Mouse (Mus musculus) forebrain, postnatal 0 days (tissue): ENCODE data around the gene Optc. TPM values are rescaled to one million over a fixed set of nuclear protein-coding genes. Genes with fewer than 3 reads are reported as not detected.

ENCODE experiments used
- ATAC-seq: fragments of 200-750 bp; cut with Nextera tagmentation; 2 replicates; pipeline ENCODE4 v1.8.0; 2017; ENCODE audit warnings: mild to moderate bottlenecking, moderate library complexity
- DNase-seq: peaks from one replicate; pipeline ENCODE4 v3.0.0-alpha.2; 2015
- H3K27ac ChIP-seq: fragments of 300-500 bp; sonication (generic); 2 replicates; pipeline ENCODE4 v1.5.1; 2014; ENCODE audit warnings: low read depth, mild to moderate bottlenecking, antibody characterized with exemption, low read length, moderate library complexity, mixed read lengths
- H3K27me3 ChIP-seq: fragments of 300-500 bp; sonication (generic); 2 replicates; pipeline ENCODE4 v1.6.1; 2014; ENCODE audit warnings: mild to moderate bottlenecking, low read length, mixed read lengths; ENCODE audit not compliant: insufficient read depth
- H3K36me3 ChIP-seq: fragments of 300-500 bp; sonication (generic); 2 replicates; pipeline ENCODE4 v1.6.1; 2014; ENCODE audit warnings: mild to moderate bottlenecking, moderate library complexity; ENCODE audit not compliant: insufficient read depth
- H3K4me1 ChIP-seq: fragments of 300-500 bp; sonication (generic); 2 replicates; pipeline ENCODE4 v1.6.1; 2014; ENCODE audit warnings: antibody characterized with exemption; ENCODE audit not compliant: insufficient read depth
- H3K4me2 ChIP-seq: fragments of 300-500 bp; sonication (generic); 2 replicates; pipeline ENCODE4 v1.6.1; 2014; ENCODE audit warnings: low read depth, mild to moderate bottlenecking, moderate library complexity
- H3K4me3 ChIP-seq: fragments of 300-500 bp; sonication (generic); 2 replicates; pipeline ENCODE4 v1.5.1; 2014; ENCODE audit warnings: low read depth, low read length, mixed read lengths
- H3K9ac ChIP-seq: fragments of 300-500 bp; sonication (generic); 2 replicates; pipeline ENCODE4 v1.6.1; 2014; ENCODE audit warnings: mild to moderate bottlenecking
- H3K9me3 ChIP-seq: fragments of 300-500 bp; sonication (generic); 2 replicates; pipeline ENCODE4 v1.6.1; 2016; ENCODE audit warnings: low read length
- CTCF ChIP-seq: sonication (generic); IDR thresholded peaks from 2 replicates; pipeline ENCODE4 v1.5.1; 2016; ENCODE audit warnings: antibody characterized with exemption, control low read depth, low read depth
- WGBS: fragments of 180-500 bp; shearing (Covaris S2); extraction: QIAGEN DNeasy Blood & Tissue Kit; methylation state at CpG from one replicate; pipeline ENCODE4 v1.1.7; 2014; 5-methylcytosine and 5-hydroxymethylcytosine counted together
- polyA plus RNA-seq: library from polyadenylated mRNA; unstranded; fragments of >200 nt; fragmentation: Nextera tagmentation; extraction: Ambion mirVana; gene quantifications from 2 replicates; pipeline ENCODE4 v1.2.1, GENCODE M21; 2015
- total RNA-seq: library from RNA; depleted of rRNA; stranded (reverse); fragments of >200 nt; gene quantifications from 2 replicates; pipeline ENCODE4 v1.2.3, GENCODE M21; 2014; rRNA removed

Optc gene
- total and polyA plus RNA-seq, 2 experiments from 2014 or later, result 2.4 to 5.1 TPM

GRCm38 (mm10) chr1:133856655-133857054, 51.1 kb downstream of the Optc start:
- 81% methylated on average over 3 of the region's 3 CpGs for WGBS
- Histone ChIP-seq H3K4me2 (no peak overlapping the region), H3K36me3 (no peaks in the 10 kb centered on the region), H3K4me3 (no peak overlapping the region), H3K9me3 (no peaks in the 10 kb centered on the region), H3K4me1 (peaks cover 12% of the 10 kb centered on the region), H3K27me3 (no peaks in the 10 kb centered on the region), H3K9ac (no peak overlapping the region), H3K27ac (no peak overlapping the region)
- TF ChIP-seq CTCF, result no peak
- DNase-seq, result no peak
- no peak for ATAC-seq

GRCm38 (mm10) chr1:133856133-133856541, 51.7 kb downstream of the Optc start:
- Histone ChIP-seq H3K4me2 (no peak overlapping the region), H3K9ac (no peak overlapping the region), H3K4me3 (no peak overlapping the region), H3K36me3 (no peaks in the 10 kb centered on the region), H3K9me3 (no peaks in the 10 kb centered on the region), H3K4me1 (peaks cover 12% of the 10 kb centered on the region), H3K27me3 (no peaks in the 10 kb centered on the region), H3K27ac (no peak overlapping the region)
- no peak for DNase-seq
- no peak for TF ChIP-seq CTCF
- 30% methylated on average over 11 of the region's 11 CpGs for WGBS
- peak; percentile 62 for ATAC-seq

GRCm38 (mm10) chr1:133855274-133856017, 52.4 kb downstream of the Optc start:
- TF ChIP-seq CTCF, result no peak
- peak overlapping the region; percentile 50; the same call in 1 of the 2 replicates for H3K27ac ChIP-seq

GRCm38 (mm10) chr1:133854421-133855273, 53.2 kb downstream of the Optc start:
- Histone ChIP-seq H3K9me3 (no peaks in the 10 kb centered on the region), H3K4me2 (peak overlapping the region; percentile 49), H3K9ac (peak overlapping the region; percentile 28), H3K4me3 (peak overlapping the region; percentile 28), H3K27me3 (no peaks in the 10 kb centered on the region), H3K4me1 (peaks cover 12% of the 10 kb centered on the region), H3K36me3 (no peaks in the 10 kb centered on the region), H3K27ac (no peak overlapping the region)
- ATAC-seq (peak; percentile 75), DNase-seq (peak; percentile 74)
- no peak for TF ChIP-seq CTCF
- WGBS, result 1% methylated on average over 17 of the region's 17 CpGs

More at GRCm38 (mm10) chr1:133855274-133856017, 52.4 kb downstream of the Optc start:
- peaks cover 12% of the 10 kb centered on the region for H3K4me1 ChIP-seq
- ATAC-seq, result peak; percentile 24; the same call in 1 of the 2 replicates
- no peaks in the 10 kb centered on the region for H3K9me3 ChIP-seq
- no peaks in the 10 kb centered on the region for H3K36me3 ChIP-seq
- WGBS, result 14% methylated on average over 15 of the region's 15 CpGs
- peak overlapping the region; percentile 49 for H3K4me2 ChIP-seq
- peak overlapping the region; percentile 28 for H3K9ac ChIP-seq
- peak overlapping the region; percentile 28 for H3K4me3 ChIP-seq
- peak; percentile 78 for DNase-seq
- H3K27me3 ChIP-seq, result no peaks in the 10 kb centered on the region

Other genes with a start within 250 kb of the Optc start
- gene Zbed6, start 247.1 kb downstream of the Optc start, total RNA-seq, result 5.7 and 6.4 TPM in 2 replicates
- gene Zbed6, start 247.1 kb downstream of the Optc start, polyA plus RNA-seq, result not detected in 2 replicates
- gene Gm38394, start 246.7 kb downstream of the Optc start, total RNA-seq, result 7.0 and 10.0 TPM in 2 replicates
- gene Gm38394, start 246.7 kb downstream of the Optc start, polyA plus RNA-seq, result 0.78 and 1.4 TPM in 2 replicates
- gene Lax1, start 217.9 kb downstream of the Optc start, total RNA-seq, result 0.14 TPM in 1 of 2 replicates, not detected in the other
- 0.10 TPM in 1 of 2 replicates, not detected in the other for gene Lax1, start 217.9 kb downstream of the Optc start, polyA plus RNA-seq
- gene Atp2b4, start 107.0 kb downstream of the Optc start, total RNA-seq, result 60.2 and 69.1 TPM in 2 replicates
- 6.5 and 11.4 TPM in 2 replicates for gene Atp2b4, start 107.0 kb downstream of the Optc start, polyA plus RNA-seq
- gene Prelp, start 13.4 kb upstream of the Optc start, total RNA-seq, result 1.8 and 2.4 TPM in 2 replicates
- 3.8 and 5.0 TPM in 2 replicates for gene Prelp, start 13.4 kb upstream of the Optc start, polyA plus RNA-seq
- gene Fmod, start 129.3 kb upstream of the Optc start, total RNA-seq, result 7.0 and 14.2 TPM in 2 replicates
- gene Fmod, start 129.3 kb upstream of the Optc start, polyA plus RNA-seq, result 14.7 and 19.6 TPM in 2 replicates
- gene Btg2, start 171.1 kb upstream of the Optc start, total RNA-seq, result 9.2 and 11.9 TPM in 2 replicates
- gene Btg2, start 171.1 kb upstream of the Optc start, polyA plus RNA-seq, result 10.1 and 12.0 TPM in 2 replicates
- 0.19 and 0.46 TPM in 2 replicates for gene Chit1, start 203.2 kb upstream of the Optc start, total RNA-seq
- 0.30 and 0.41 TPM in 2 replicates for gene Chit1, start 203.2 kb upstream of the Optc start, polyA plus RNA-seq